Mouse (Mus musculus): ENCODE results near the gene Lama1.

DNA sequence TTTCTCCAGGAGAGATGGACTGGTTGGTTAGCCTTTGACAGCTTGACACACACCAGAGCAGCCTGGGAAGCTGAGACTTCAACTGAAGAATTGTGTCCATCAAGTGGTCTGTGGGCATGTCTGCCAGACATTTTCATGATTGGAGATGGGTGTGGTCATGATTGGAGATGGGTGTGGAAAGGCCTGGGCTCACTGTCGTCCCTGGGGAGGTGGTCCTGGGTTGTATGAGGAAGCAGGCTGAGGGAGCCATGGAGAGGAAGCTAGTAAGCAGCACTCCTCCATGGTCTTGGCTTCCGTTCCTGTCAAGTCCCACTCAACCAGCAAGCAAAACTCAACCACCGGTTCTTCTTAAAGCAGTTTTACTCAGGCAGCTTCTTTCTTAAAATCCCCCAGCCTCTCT lies 130.4 kb downstream of the Lama1 start:
- no peak for TF ChIP-seq CTCF (IDR thresholded peaks at IDR 0.05; ENCODE audit: control insufficient read depth, insufficient read depth, insufficient read length)
- TF ChIP-seq FOSL1 (IDR thresholded peaks at IDR 0.05; ENCODE audit: insufficient read depth, low read length, poor library complexity, severe bottlenecking), result no peak
- TF ChIP-seq MYOD1 (IDR thresholded peaks at IDR 0.05; ENCODE audit: control insufficient read depth, insufficient read length, low read depth), result no peak
- no peak for TF ChIP-seq MYOG (IDR thresholded peaks at IDR 0.05; ENCODE audit: control insufficient read depth, extremely low read depth, insufficient read length)

Data from C2C12 (cell line).